Mouse (Mus musculus) testis, adult 2 months (tissue): ENCODE results near the gene Trim52. TPM values are rescaled to one million over a fixed set of nuclear protein-coding genes. Genes with fewer than 3 reads are reported as not detected.

Experiments used
- H3K27ac ChIP-seq: fragments of 200-500 bp; 2 replicates; pipeline ENCODE4 v1.5.1; 2012; ENCODE audit warnings: low read depth, low read length; ENCODE audit not compliant: control insufficient read depth, insufficient read depth
- H3K27me3 ChIP-seq: fragments of 200-500 bp; 2 replicates; pipeline ENCODE4 v1.6.1; 2012; ENCODE audit warnings: mild to moderate bottlenecking, low read length, moderate library complexity; ENCODE audit not compliant: control insufficient read depth, insufficient read depth
- H3K36me3 ChIP-seq: fragments of 200-500 bp; 2 replicates; pipeline ENCODE4 v1.6.1; 2012; ENCODE audit warnings: mild to moderate bottlenecking, low read length; ENCODE audit not compliant: control insufficient read depth, insufficient read depth
- H3K4me1 ChIP-seq: fragments of 200-500 bp; 2 replicates; pipeline ENCODE4 v1.6.1; 2012; ENCODE audit warnings: low read length; ENCODE audit not compliant: control insufficient read depth, insufficient read depth
- H3K4me3 ChIP-seq: fragments of 200-500 bp; 2 replicates; pipeline ENCODE4 v1.5.1; 2012; ENCODE audit warnings: low read depth, mild to moderate bottlenecking, low read length, moderate library complexity, mixed read lengths; ENCODE audit not compliant: control insufficient read depth
- CTCF ChIP-seq: fragments of 200-500 bp; IDR thresholded peaks from 2 replicates; pipeline ENCODE4 v1.5.1; 2012; ENCODE audit warnings: low read depth, mild to moderate bottlenecking, inconsistent platforms, low read length, moderate library complexity; ENCODE audit not compliant: control insufficient read depth, insufficient read depth, insufficient replicate concordance
- POLR2A ChIP-seq: fragments of 200-500 bp; IDR thresholded peaks from 2 replicates; pipeline ENCODE4 v1.6.1; 2012; ENCODE audit warnings: low read depth, mild to moderate bottlenecking, inconsistent platforms, low read length, moderate library complexity; ENCODE audit not compliant: control insufficient read depth
- polyA plus RNA-seq: library from polyadenylated mRNA; depleted of rRNA; stranded (reverse); fragments of >200 nt; gene quantifications from 2 replicates; pipeline ENCODE4 v1.2.3, GENCODE M21; 2012; rRNA removed

Trim52 gene
- polyA plus RNA-seq, 1 experiment, result 44.7 TPM

GRCm38 (mm10) chr14:106178245-106178644 is 72.2 kb downstream of the Trim52 start:
- Histone ChIP-seq H3K36me3 (no peaks in the 10 kb centered on the region), H3K27ac (no peak overlapping the region), H3K27me3 (no peaks in the 10 kb centered on the region), H3K4me3 (no peak overlapping the region), H3K4me1 (no peaks in the 10 kb centered on the region)
- TF ChIP-seq CTCF (no peak), POLR2A (no peak)

- no peaks in the 10 kb centered on the region for H3K36me3 ChIP-seq
- H3K4me3 ChIP-seq, result no peak overlapping the region
- H3K4me1 ChIP-seq, result no peaks in the 10 kb centered on the region
- no peaks in the 10 kb centered on the region for H3K27me3 ChIP-seq
- no peak for TF ChIP-seq POLR2A
- TF ChIP-seq CTCF, result no peak
- H3K27ac ChIP-seq, result no peak overlapping the region
Measured at GRCm38 (mm10) chr14:106179102-106179727, 73.2 kb downstream of the Trim52 start.

- no peaks in the 10 kb centered on the region for H3K27me3 ChIP-seq
- H3K36me3 ChIP-seq, result no peaks in the 10 kb centered on the region
- no peak for TF ChIP-seq POLR2A
- no peak for TF ChIP-seq CTCF
- no peak overlapping the region for H3K27ac ChIP-seq
- no peaks in the 10 kb centered on the region for H3K4me1 ChIP-seq
- no peak overlapping the region for H3K4me3 ChIP-seq
Measured at GRCm38 (mm10) chr14:106179728-106180125, 73.7 kb downstream of the Trim52 start.

GRCm38 (mm10) chr14:106180616-106181015 is 74.6 kb downstream of the Trim52 start:
- no peak overlapping the region for H3K27ac ChIP-seq

GRCm38 (mm10) chr14:106183985-106184384 is 78.0 kb downstream of the Trim52 start:
- Histone ChIP-seq H3K27ac (no peak overlapping the region), H3K4me1 (no peaks in the 10 kb centered on the region), H3K27me3 (no peaks in the 10 kb centered on the region), H3K4me3 (no peak overlapping the region), H3K36me3 (no peaks in the 10 kb centered on the region)
- TF ChIP-seq POLR2A (no peak), CTCF (no peak)

More at GRCm38 (mm10) chr14:106180616-106181015, 74.6 kb downstream of the Trim52 start:
- Histone ChIP-seq H3K4me3 (no peak overlapping the region), H3K27me3 (no peaks in the 10 kb centered on the region), H3K4me1 (no peaks in the 10 kb centered on the region), H3K36me3 (no peaks in the 10 kb centered on the region)
- no peak for TF ChIP-seq CTCF
- TF ChIP-seq POLR2A, result no peak

Other genes with a start within 250 kb of the Trim52 start
- 1.1 and 1.3 TPM in 2 replicates for gene Spry2, start 209.4 kb upstream of the Trim52 start, polyA plus RNA-seq